Mouse (Mus musculus): ENCODE results near the gene Map1b.

- TF ChIP-seq CTCF (IDR thresholded peaks at IDR 0.05; ENCODE audit: insufficient read depth, low read length) (no peak), POLR2A (IDR thresholded peaks at IDR 0.05; ENCODE audit: borderline replicate concordance, extremely low read depth, low read depth, low read length) (no peak)
These were observed 81.8 kb downstream of the Map1b start for GRCm38 (mm10) chr13:99434494-99434893.
